Mouse (Mus musculus): Measurements from ENCODE around the gene Gucy2g.

DNA sequence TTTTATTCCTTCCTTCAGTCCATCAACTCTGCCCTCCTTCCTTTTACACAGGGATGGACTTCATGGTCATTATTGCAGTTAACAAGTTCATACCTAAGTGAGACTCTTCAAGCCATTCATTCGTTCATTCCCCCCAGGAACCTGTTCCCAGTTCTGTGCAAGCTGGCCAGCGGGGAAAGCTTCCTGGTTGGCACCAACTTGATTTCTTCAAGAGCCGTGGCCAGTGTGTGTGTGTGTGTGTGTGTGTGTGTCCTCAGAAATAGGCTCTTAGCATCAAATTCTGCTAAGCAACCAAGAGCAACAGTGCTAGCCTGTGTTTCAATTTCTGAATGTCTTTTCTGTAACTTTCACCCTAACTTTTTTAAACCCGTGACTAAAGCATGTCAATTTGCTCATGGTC, 75.1 kb downstream of the Gucy2g start:
- no peak for TF ChIP-seq CTCF (conservative IDR thresholded peaks at IDR 0.05 in 1 of 2, IDR thresholded peaks at IDR 0.05 in 1 of 2; ENCODE audit: low read depth in 2 of 2, low read length in 2 of 2)
- TF ChIP-seq NRF1 (IDR thresholded peaks at IDR 0.05; ENCODE audit: low read depth, low read length) = no peak
- TF ChIP-seq KAT2A (IDR thresholded peaks at IDR 0.05; ENCODE audit: insufficient replicate concordance, low read length) = no peak
- no peak for TF ChIP-seq MXI1 (IDR thresholded peaks at IDR 0.05; ENCODE audit: low read depth, low read length)
- no peak for TF ChIP-seq EP300 (IDR thresholded peaks at IDR 0.05; ENCODE audit: low read length)

Data from CH12.LX (cell line).